Mouse (Mus musculus) ES-E14 (cell line): ENCODE results near the gene Hist1h2bj. TPM values are rescaled to one million over a fixed set of nuclear protein-coding genes. Genes with fewer than 3 reads are reported as not detected.
"Not testable (repeated sequence)": the region's sequence is repeated elsewhere in the genome, so short reads cannot be mapped to it uniquely, and the experiment has no call there.

Experiments
- DNase-seq: peaks from one replicate; pipeline ENCODE4 v3.0.0-alpha.2; 2013; ENCODE audit warnings: low read depth, low spot score
- H3K27ac ChIP-seq: 2 replicates; pipeline ENCODE4 v1.5.1; 2012; ENCODE audit warnings: low read depth, mild to moderate bottlenecking, low read length, moderate library complexity, mixed read lengths; ENCODE audit not compliant: poor library complexity, insufficient read depth, severe bottlenecking
- H3K36me3 ChIP-seq: 2 replicates; pipeline ENCODE4 v1.6.1; 2012; ENCODE audit warnings: mild to moderate bottlenecking, low read length, moderate library complexity, mixed read lengths; ENCODE audit not compliant: control insufficient read depth, poor library complexity, insufficient read depth, severe bottlenecking
- H3K4me1 ChIP-seq, 2 experiments: fragments of 150-350 bp in 1 of 2; sonication (generic) in 1 of 2; 2 replicates each; pipeline ENCODE4 v1.6.1; 2012; ENCODE audit warnings: low read length in 2 of 2, mild to moderate bottlenecking in 1 of 2, mixed read lengths in 1 of 2; ENCODE audit not compliant: control insufficient read depth in 2 of 2, insufficient read depth in 2 of 2, poor library complexity in 1 of 2
- H3K4me3 ChIP-seq, 2 experiments: fragments of 150-350 bp in 1 of 2; sonication (generic) in 1 of 2; 2 replicates each; pipeline ENCODE4 v1.5.1; 2012; ENCODE audit warnings: low read length in 2 of 2, low read depth in 1 of 2, mild to moderate bottlenecking in 1 of 2, mixed read lengths in 1 of 2; ENCODE audit not compliant: insufficient read depth in 1 of 2, poor library complexity in 1 of 2, severe bottlenecking in 1 of 2
- H3K9ac ChIP-seq: 2 replicates; pipeline ENCODE4 v1.6.1; 2012; ENCODE audit warnings: low read depth, mild to moderate bottlenecking, low read length, mixed read lengths; ENCODE audit not compliant: poor library complexity, insufficient read depth, severe bottlenecking
- H3K9me3 ChIP-seq: fragments of 150-350 bp; sonication (generic); 2 replicates; pipeline ENCODE4 v1.6.1; 2012; ENCODE audit warnings: low read depth, mild to moderate bottlenecking, low read length; ENCODE audit not compliant: control insufficient read depth, insufficient read depth
- CHD2 ChIP-seq: IDR thresholded peaks from 2 replicates; pipeline ENCODE4 v1.6.1; 2014; ENCODE audit warnings: mild to moderate bottlenecking, low read depth, low read length, inconsistent platforms
- HCFC1 ChIP-seq: IDR thresholded peaks from 2 replicates; pipeline ENCODE4 v1.6.1; 2012; ENCODE audit warnings: low read length, inconsistent platforms, borderline replicate concordance; ENCODE audit not compliant: insufficient read depth
- MAFK ChIP-seq: IDR thresholded peaks from 2 replicates; pipeline ENCODE4 v1.6.1; 2014; ENCODE audit warnings: mild to moderate bottlenecking, low read depth, low read length, inconsistent platforms; ENCODE audit not compliant: insufficient read depth
- ZC3H11A ChIP-seq: IDR thresholded peaks from 2 replicates; pipeline ENCODE4 v1.6.1; 2012; ENCODE audit warnings: low read depth, mild to moderate bottlenecking, inconsistent platforms, low read length, borderline replicate concordance
- ZNF384 ChIP-seq: IDR thresholded peaks from 2 replicates; pipeline ENCODE4 v1.6.1; 2012; ENCODE audit warnings: low read depth, low read length, inconsistent platforms
- in situ Hi-C, 2 experiments: fragments of 600-800 bp; cut with MboI; formaldehyde crosslinking; loops; one replicate each; pipeline ENCODE4 v1.15.1; 2025; ENCODE audit warnings: low sequenced_read_pairs in 2 of 2, inconsistent platforms in 1 of 2; ENCODE audit not compliant: unreplicated experiment in 2 of 2
- total RNA-seq: library from RNA; depleted of rRNA; stranded (reverse); fragments of 300-350 nt; gene quantifications from 2 replicates; pipeline ENCODE4 v1.2.3, GENCODE M21; 2012

The Hist1h2bj gene
- total RNA-seq, 1 experiment, result 1,735 TPM

GRCm38 (mm10) chr13:22033741-22034442 is 9.1 kb upstream of the Hist1h2bj start:
- TF ChIP-seq ZC3H11A, result no peak
- TF ChIP-seq HCFC1, result no peak
- TF ChIP-seq MAFK, result no peak
- no peak for TF ChIP-seq ZNF384
- TF ChIP-seq CHD2, result no peak
- Histone ChIP-seq H3K27ac (no peak overlapping the region; the same call in 1 of the 2 replicates), H3K36me3 (no peaks in the 10 kb centered on the region), H3K4me1 (peaks cover 0 to 10% of the 10 kb centered on the region in 2 experiments; a peak in 1 of 4 replicates), H3K4me3 (peak overlapping the region; percentile 67 to 74), H3K9ac (peak overlapping the region; percentile 61; the same call in 1 of the 2 replicates), H3K9me3 (no peaks in the 10 kb centered on the region)
- in situ Hi-C loops, result loop anchor here (10.0 to 25.0 kb wide), 8 partner anchors 297 to 1728 kb away; partner anchors contain the start of genes Hist1h4j (in 2 of the 2), Abt1 (in 1 of the 2), Hist1h1a (in 1 of the 2) and Hist1h1d (in 1 of the 2)
- DNase-seq, result no peak

GRCm38 (mm10) chr13:22034443-22035266 is 8.4 kb upstream of the Hist1h2bj start:
- peak overlapping the region; percentile 67 to 74 for H3K4me3 ChIP-seq
- TF ChIP-seq CHD2 (no peak), ZC3H11A (no peak), ZNF384 (no peak), HCFC1 (no peak), MAFK (no peak)
- in situ Hi-C loops, result loop anchor here (10.0 to 25.0 kb wide), 8 partner anchors 297 to 1728 kb away; partner anchors contain the start of genes Hist1h4j (in 2 of the 2), Abt1 (in 1 of the 2), Hist1h1a (in 1 of the 2) and Hist1h1d (in 1 of the 2)

GRCm38 (mm10) chr13:22035267-22036148 is 7.5 kb upstream of the Hist1h2bj start, which contains the start of the genes Hist1h2ah and Hist1h2bk:
Gene Hist1h2ah, minus strand, starts transcription at chr13:22035568.
Gene Hist1h2bk, plus strand, starts transcription at chr13:22035870.
- not testable (repeated sequence) for H3K9me3 ChIP-seq, H3K36me3 ChIP-seq
- in situ Hi-C loops, result loop anchor here (10.0 to 25.0 kb wide), 8 partner anchors 298 to 1727 kb away; partner anchors contain the start of genes Hist1h4j (in 2 of the 2), Abt1 (in 1 of the 2), Hist1h1a (in 1 of the 2) and Hist1h1d (in 1 of the 2)
- Histone ChIP-seq H3K9ac (peak within 1 kb of the TSS; percentile 90), H3K4me3 (peak within 1 kb of the TSS; percentile 67 to 74), H3K27ac (peak within 1 kb of the TSS; percentile 89), H3K4me1 (peaks cover 0 to 10% of the 10 kb centered on the region in 2 experiments; a peak in 1 of 4 replicates)
- peak; percentile 95 for DNase-seq

More at GRCm38 (mm10) chr13:22034443-22035266, 8.4 kb upstream of the Hist1h2bj start:
- no peaks in the 10 kb centered on the region for H3K9me3 ChIP-seq
- peaks cover 0 to 10% of the 10 kb centered on the region in 2 experiments; a peak in 1 of 4 replicates for H3K4me1 ChIP-seq
- H3K36me3 ChIP-seq, result no peaks in the 10 kb centered on the region
- H3K9ac ChIP-seq, result peak overlapping the region; percentile 90
- DNase-seq, result no peak
- H3K27ac ChIP-seq, result peak overlapping the region; percentile 89
